Mouse (Mus musculus) liver (tissue): ENCODE measurements around the gene Bmpr1b.

Experiments used
- DNase-seq: peaks from one replicate; pipeline ENCODE4 v3.0.0-alpha.2; 2020; ENCODE audit warnings: mixed read lengths

Gene Bmpr1b

GRCm38 (mm10) chr3:141984548-141984947, 184.7 kb downstream of the Bmpr1b start:
- no peak for DNase-seq

- no peak for DNase-seq
Observed at GRCm38 (mm10) chr3:141981613-141982432, 187.4 kb downstream of the Bmpr1b start.

GRCm38 (mm10) chr3:141966244-141966643, 203.0 kb downstream of the Bmpr1b start:
- DNase-seq: no peak

DNA sequence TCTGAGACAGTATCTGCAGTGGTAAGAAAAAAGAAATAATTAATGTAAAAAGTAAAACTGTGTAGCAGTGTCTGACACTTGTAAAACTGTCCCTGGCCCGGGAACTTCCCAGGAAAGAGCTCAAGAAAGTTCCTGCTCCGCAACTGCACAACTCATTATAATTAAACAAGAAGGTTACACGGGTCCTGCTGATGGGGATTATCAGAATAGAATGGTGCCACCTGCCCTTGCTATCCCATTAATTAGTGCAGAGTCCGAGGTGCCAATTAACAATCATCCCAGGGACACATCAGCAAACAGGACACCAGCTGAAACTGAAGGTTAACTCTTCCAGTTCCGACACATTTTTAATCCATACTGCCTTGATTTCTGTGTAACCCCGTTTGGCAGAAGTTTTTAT, 216.3 kb downstream of the Bmpr1b start:
- no peak for DNase-seq

GRCm38 (mm10) chr3:141950642-141951041, 218.6 kb downstream of the Bmpr1b start:
- DNase-seq: no peak

DNA sequence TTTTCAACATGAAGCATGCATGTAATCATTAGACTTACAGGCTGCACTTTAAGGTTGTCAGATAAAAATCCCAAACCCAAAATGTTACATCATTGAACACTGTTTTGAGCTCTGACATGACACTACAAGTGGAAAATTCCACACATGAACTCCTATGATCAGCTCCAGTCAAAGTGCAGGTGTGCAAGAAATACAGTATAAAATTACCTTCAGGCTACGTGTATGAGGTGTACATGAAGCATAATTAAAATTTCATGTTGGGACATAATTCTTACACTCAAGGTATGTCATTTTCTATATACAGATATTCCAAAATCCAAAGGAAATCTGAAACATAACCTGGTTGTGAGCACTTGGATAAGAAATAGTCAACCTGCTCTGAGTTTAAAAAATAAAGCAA, 220.7 kb downstream of the Bmpr1b start:
- no peak for DNase-seq

DNA sequence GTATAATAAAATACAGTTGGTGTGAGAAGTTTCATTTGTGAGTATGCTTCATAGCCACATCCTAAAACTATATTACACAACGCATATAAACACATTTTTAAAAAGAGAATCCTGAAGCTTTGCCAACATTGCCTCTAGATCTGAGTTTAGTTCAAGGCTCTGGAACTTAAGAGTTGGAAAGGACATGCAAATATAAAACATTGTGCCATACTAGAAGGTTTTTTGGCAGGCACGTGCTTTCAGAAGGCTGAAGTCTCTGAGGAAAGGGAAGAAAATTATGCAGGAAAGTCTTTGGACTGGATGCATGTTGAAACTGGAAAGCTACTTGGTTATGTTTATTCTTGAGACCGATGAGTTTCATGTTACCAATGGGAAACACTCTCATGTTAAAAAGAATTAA, 221.1 kb downstream of the Bmpr1b start:
- no peak for DNase-seq

GRCm38 (mm10) chr3:141946846-141947245, 222.4 kb downstream of the Bmpr1b start:
- no peak for DNase-seq

- DNase-seq: no peak
Observed at GRCm38 (mm10) chr3:141943317-141943742, 225.9 kb downstream of the Bmpr1b start.

- no peak for DNase-seq
Observed at GRCm38 (mm10) chr3:141940207-141940606, 229.0 kb downstream of the Bmpr1b start.

DNA sequence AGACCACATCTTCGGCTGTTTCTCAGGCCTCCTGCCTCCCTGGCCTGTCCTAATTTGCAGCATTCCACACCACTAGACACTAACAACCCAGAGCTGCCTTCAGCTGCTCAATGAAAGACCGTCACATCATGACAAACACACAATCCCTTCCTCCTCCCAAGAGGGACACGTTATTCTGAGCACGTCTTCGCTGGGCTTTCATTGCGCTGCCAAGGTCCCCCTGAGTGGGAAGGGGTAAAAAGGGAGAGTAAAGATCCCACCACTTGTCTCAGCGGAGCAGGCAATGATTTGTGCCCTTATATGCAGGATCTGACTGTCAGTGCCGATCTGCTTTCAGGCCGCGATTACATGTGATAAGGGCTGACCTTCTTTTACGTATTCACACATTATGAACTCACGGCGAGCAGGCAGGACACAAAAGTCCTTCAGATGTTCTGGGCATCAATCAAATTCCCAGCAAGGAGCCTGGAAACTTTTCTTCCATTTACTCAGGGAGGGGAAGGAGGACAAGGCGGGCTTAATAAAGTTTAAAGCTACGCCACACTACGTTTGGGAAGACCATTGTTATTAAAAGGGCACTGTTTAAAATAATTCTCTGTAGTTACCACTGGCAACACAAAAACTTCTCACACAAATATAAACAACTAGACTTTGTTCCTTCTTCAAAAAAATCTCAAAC, 232.5 kb downstream of the Bmpr1b start:
- no peak for DNase-seq

DNA sequence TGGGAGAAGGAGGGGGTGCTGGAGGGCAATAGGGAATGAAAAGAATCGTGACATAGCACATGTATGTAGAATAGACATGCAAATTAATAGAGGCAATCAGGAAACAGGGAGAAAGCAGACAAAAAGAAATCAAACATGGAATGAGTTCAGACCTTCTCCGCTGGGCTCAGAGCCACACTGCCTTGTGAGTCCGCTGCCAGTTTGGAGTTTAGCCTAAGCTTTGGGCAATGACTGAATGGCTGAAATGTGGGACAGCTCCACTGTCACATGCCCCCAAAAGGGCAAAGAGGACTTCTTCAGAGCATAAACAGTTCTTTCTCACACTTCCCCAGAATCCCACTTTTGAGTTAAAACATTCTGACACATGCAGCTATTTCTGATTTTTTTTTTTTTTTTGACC, 236.3 kb downstream of the Bmpr1b start:
- DNase-seq: no peak

DNA sequence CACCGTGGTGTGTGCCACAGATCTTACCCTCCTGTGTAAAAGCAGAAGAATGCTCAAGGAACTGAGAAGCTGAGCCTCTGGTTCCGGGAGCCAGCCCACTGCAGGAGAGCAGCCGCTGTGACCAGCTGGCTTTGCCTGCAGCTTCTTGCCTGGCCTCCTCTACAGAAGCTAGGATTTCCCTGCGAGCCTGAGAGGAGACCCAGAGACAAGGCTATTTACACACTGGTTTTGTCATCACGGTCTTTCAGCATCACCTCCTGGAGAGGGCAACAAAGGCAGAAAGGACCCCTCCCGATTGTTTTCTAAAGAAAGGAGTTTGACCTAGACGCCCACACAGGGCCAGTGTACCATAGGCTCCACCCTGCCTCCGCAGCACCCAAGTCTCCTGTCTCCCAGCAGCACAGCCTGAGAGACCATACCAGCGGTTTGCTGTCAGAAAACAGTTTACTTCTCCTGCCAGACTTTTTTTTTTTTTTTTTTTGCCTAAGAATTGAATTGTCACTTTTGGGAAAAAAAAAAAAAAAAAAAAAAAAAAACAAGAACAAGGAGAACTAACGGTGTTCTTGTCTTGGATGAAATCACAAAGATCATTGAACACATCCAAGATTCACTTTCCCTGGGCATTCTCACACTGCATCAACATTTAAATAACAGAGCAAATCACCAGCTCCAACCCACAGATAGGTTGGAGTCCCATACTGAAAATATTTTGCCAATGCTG, 237.7 kb downstream of the Bmpr1b start:
- no peak for DNase-seq

GRCm38 (mm10) chr3:141923442-141923841, 245.8 kb downstream of the Bmpr1b start:
- DNase-seq: no peak

DNA sequence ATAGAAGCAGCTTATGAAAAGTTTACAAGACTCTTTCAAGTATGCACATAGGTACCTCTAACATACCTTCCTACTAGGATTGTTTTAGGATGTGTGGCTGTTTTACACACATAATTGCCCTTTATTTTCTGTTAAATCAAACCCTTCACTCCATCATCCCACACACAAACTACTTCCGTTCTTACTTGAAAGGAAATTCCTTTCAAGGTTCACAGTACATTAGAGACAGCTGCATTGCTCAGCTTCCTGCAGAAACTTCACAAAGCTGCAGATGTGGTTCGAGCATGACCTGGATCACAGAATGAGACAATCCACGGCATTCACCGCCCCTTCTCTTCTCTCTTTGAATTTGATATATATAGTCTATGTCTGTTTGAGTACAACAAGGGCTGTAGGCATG, 248.1 kb downstream of the Bmpr1b start:
- no peak for DNase-seq

GRCm38 (mm10) chr3:141919661-141920060, 249.6 kb downstream of the Bmpr1b start:
- no peak for DNase-seq

DNA sequence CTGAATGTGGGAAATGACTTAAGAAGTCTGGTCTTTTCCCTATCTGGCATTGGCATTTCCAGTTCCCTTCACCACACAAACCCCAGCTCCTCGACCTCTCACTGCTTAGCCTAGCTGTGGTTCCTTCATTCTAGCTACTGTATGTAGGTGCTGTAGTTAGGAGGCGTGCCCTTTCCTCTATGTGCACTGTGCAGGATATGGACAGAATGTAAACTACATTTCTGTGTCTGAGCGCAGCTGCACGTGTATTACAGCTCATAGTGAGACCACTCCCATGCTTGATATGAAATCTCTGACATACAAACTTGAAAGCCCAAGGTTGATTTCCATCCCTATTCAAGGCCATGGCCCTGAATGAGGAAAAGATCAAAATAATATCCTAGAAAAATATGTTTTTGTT, 252.1 kb downstream of the Bmpr1b start:
- no peak for DNase-seq

DNA sequence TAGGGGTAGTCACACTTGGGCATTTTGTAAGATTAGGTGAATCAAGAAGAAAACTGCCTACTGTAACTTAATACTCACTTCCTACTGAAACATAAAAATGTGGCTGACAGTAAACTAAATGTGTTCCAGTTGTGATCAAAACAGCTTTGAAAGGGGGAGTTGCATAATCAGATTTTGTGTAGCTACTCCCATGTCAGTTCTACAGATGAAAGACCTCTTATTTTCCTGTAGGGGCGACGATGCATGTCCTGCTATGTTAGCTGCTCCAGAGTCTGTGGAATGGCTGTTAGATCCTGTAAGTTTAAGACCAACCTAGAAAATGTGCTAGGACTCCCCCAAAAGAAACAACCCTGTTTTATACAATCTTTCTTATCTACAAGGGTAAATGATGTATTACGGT, 253.2 kb downstream of the Bmpr1b start:
- DNase-seq: no peak

- no peak for DNase-seq
Observed at GRCm38 (mm10) chr3:141914588-141914987, 254.6 kb downstream of the Bmpr1b start.

DNA sequence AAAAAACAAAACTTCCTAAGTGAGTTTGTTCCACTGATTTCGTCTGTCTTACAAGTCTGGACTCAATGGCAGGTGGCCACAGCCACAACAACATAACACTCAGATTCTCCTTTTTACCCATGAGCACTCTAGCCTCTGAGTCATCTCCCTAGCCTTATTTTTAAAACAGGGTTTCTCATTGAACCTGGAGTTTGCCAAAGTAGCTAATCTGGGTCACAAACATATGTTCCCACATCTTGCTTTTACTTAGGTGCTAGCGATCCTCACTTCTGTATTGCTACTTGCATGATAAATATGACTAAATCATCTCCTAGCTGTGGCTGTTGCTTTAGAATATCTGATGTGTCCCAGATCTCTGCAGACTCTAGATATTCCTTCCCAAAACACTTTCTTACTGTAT, 260.1 kb downstream of the Bmpr1b start:
- DNase-seq: no peak

GRCm38 (mm10) chr3:141905903-141906623, 263.2 kb downstream of the Bmpr1b start:
- DNase-seq: no peak

DNA sequence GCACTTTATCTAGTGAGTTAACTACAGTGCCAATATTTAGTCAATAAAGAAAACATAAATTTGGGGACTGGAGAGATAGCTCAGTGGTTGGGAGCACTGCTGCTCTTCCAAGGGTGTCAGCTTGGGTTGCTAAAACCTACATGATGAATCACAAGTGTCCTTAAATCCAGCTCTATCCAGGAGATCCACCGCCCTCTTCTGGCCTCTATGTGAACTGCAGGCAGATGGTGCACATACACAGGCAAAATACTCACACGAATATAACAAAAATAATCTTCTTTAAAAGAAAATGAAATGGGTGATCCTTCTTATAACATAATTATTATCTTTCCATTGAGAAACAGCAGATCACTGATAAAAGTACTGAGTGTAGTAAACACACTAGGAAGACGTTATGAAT, 268.9 kb downstream of the Bmpr1b start:
- DNase-seq: no peak

DNA sequence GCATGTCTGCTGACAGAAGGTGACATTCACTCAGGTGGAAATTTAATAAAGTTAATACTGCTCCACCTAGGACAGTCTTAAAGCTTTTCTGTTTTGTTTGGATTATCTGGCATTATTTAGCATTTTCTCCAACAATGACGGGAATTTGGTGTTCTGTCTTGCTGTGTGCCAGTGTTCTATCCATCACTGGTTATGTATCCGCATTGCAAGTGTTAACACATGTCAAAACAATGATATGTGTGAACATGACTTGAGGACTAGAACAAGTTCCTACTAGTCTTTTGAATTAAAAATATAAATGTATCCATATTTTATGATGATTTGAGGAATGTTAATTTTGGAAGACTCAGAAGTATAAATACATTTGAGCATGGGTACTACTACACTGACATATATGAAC, 269.7 kb downstream of the Bmpr1b start:
- DNase-seq: no peak
